Mouse (Mus musculus): ENCODE measurements around the gene H2-K1. TPM values are rescaled to one million over a fixed set of nuclear protein-coding genes. Genes with fewer than 3 reads are reported as not detected.
"Not testable (repeated sequence)": the region's sequence is repeated elsewhere in the genome, so short reads cannot be mapped to it uniquely, and the experiment has no call there.

Gene H2-K1
- total RNA-seq, 4 experiments from 2014 or later, result 34.2 to 57.8 (median 46.1) TPM

DNA sequence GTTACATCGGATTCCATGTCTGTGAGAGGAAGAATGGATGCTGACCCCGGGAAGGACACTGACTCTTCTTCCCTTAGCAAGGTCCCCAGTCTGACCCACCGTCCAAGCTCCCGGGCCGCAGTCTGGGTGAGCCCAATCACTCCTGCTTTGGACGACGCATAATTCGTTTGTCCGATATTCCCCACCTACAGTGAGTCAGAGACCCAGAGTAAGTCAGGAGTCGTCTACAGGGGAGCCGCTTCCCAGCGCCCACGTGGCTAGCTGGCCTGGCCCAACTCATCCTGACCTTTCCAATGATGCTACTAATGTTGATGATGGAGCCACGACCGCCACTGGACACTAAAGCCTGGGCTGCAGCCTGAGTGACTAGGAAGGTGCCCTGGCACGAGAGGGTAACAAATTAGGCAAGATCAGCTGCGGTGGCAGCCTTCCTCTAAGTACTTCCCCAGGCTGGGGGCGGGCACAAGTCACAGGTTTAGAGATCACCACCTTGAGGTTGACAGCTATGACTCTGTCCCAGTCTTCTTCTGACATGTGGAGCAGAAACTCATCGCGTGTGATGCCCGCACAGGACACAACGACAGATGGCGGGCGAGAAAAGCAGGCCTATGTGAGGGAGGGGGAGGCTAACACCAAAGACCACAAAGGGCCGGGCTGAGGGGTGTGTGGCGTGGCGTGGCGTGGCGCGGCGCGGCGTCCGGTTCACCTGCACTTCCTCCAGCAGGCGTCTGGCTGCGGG lies 26.9 kb upstream of the H2-K1 start:
- no peak for DNase-seq (ENCODE audit: low spot score in 2 of 2)

DNA sequence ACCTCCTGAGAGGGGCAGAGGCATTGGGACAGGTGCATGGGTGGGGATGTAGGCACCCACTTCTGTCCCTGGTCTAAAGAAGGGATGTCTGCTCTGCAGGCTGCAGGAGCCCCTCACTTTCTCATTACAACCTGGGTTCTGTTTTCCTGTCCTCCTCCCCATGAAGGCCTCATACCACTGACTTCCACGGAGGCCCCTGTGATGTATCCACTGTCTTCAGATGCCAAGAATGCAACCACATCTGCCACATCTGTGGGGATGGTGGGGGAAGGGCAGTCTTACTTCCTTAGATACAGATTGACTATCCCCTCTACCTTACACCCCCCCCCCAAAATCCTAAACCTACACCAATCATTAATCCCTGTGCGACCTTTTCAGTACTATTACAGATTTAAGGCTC lies 26.1 kb upstream of the H2-K1 start:
- no peak for DNase-seq (ENCODE audit: low spot score in 2 of 2)

DNA sequence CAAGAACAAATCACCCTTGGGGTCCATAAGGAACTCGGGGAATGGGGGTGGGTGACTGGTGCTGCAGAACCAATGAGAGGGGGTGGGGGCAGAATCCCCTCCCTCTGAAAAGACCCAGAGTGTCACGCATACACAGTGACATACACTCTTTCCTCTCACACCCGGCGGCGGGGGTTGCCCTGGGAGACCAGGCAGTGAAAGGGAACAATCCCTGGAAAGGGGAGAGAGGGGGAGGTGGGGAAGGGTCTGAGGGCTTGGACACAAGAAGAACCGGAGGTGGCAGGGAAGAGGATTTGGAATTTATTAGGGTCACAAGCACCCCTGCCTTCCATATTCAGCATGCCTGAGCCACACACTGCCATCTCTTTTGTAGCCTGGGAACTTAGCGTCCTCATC lies 25.6 kb upstream of the H2-K1 start:
- no peak for DNase-seq (ENCODE audit: low spot score in 2 of 2)

DNA sequence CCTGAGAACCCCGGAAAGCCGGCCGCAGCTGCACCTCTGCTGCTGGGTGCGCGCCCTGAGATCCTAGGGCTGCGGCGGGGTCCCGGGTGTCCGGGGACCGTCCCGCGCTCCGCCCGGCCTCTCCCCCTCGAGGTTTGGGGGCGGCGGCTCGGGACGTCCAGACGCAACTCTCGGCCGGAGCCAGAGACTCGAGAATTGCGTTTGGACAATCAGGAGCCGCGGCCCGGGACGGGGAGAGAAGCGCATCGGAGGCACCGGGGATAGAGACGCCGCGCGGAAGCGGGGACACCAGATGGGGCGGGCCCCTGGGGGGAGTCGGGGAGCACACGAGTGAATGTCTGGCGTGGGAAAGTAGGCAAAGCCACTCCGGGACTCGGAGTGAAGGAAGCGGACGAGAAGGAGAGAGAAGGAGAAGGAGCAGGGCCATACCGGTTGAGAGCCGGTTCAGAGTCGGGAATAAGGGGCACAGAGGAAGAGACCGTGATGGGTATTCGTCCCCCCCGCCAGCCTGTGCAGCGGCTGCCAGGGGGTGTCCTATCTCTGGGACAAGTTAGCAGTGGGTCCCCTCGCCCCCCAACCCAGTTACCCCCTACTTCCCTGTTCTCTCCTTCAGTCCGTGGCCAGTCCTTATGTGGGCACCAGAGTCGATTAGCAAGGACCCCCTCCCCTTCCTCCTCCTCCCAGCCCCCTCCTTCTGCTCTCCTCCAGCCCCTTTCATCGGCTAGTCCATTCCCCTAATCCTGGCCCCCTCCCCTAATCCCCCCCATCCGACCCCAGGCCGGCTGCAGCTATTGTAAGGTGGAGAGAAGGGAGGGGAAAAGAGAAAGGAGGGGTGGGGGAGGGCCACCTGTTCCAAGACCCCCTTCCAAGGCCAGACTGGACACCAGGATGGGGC lies 25.0 kb upstream of the H2-K1 start:
- no peak for DNase-seq (ENCODE audit: low spot score in 2 of 2)

DNA sequence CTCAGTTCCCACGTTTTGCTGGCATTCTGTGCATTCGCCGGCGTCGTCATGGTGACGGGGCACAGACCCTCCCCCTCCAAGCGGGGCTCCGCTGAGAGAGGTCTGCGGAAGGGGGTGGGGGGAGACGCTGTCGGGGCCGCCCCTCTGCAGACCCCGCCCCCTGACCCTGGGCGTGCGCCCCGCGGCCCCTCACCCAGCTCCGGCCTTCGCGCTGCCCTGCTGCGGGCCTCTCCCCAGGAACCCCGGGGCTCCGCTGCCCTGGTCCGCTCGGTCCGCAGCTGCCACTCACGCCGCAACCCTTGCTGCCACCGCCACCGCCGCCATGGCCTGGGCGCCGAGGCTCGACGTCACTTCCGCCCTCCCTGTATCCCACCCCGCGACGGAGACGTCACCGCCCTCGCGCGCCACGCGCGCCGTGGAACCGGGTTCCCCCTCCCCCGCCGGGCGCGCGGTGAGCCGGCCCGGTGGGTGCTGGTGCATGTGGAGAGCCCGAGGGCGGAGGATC lies 24.2 kb upstream of the H2-K1 start, which contains the start of gene Ring1:
Ring1 (minus strand) TSS at position 364 of the 505 bp plus-strand sequence.
- DNase-seq (ENCODE audit: low spot score in 2 of 2), result peak; percentile 70 to 74

DNA sequence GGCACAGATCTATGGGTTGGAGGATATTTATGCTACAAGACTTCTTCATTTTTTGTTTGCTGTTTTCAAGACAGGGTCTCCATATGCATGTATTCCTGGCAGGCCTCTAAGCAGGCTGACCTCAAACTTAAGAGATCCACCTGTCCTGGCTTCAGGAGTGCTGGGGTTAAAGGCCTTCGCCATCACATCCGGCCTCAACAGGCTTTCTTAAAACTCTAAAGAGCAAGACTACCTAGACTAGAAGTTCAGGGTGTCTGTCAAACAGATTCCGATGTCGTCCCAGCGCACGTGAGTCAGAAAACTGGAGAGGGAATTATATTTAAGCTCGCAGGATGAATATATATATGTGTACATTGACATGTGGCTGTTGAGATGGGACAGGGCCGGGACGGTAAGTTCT lies 23.5 kb upstream of the H2-K1 start:
- DNase-seq (ENCODE audit: low spot score in 2 of 2), result no peak

DNA sequence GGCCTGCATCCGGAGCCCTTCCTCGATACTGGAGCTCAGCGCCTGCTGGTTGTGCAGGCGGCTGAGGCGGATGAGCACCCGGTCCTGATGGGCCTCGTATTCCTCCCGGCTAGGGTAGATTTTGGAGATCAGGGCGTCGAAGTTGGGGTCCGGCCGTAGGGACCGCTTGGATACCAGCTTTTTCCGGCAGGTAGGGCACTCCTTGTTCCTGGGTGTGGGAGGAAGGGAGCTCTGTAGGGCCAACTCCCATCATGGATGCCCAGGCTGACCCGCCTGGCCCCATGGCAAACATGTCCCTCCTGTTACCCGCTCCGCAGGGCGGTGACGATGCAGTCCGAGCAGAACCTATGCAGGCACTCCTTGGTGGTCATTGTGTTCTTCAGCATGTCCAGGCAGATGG lies 22.8 kb upstream of the H2-K1 start:
- DNase-seq (ENCODE audit: low spot score in 2 of 2), result no peak

DNA sequence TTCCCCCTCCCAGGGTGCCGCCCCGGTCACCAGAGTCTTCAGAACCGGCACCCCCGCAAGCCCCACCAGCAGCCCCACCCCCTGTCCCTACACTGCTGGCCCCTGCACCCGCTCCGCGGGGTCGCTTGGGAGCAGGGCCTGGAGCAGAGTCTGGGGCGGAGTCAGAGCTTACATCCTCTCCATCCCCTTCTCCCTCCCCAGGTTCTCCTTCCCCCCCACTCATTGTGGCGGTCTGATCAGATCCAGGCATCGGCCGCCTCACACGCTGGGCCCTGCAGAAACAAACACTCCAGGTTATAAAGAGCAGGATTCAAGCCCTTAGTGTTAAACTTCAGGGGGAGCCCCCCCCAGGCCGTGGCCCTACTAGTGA lies 22.3 kb upstream of the H2-K1 start:
- no peak for DNase-seq (ENCODE audit: low spot score in 2 of 2)

DNA sequence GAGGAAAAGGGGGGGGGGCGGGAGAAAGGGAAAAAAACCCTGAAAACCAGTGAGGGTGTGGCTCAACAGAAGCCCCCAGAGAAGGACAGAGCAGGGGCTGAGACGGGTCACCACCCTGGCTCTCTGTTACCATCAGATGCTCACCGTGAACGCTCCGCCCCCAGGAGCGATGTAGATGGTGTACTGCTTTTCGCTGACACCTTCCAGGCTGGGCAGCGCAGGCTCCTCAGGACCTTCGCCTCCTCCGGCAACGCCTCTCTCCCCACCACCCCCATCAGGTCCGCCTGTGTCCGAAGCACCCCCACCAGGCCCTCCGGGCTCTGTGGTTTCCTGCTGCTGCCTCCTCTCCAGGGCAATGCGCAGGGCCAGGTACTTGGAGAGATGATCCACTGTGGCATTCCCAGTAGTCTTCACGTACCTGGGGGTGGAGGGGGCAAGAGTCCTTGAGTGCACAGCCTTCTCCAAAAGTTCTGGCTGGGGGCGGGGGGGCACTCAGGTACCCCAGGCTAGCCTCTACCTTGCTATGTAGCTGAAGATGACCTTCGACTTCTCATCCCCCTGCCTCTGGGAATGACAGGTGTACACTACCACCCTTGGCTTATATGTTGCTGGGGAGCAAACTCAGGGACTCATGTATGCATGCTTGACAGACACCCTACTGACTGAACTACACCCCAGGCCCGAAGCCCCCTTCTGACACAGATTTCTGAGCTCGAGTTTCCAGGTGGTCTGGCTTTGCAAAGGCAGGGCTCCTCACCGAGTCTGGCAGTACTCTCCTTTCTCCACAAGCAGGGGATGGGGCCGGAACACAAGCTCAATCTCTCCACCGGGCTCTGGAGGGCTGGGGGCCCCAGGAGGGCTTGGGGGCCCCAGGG lies 21.6 kb upstream of the H2-K1 start:
- DNase-seq (ENCODE audit: low spot score in 2 of 2), result no peak

DNA sequence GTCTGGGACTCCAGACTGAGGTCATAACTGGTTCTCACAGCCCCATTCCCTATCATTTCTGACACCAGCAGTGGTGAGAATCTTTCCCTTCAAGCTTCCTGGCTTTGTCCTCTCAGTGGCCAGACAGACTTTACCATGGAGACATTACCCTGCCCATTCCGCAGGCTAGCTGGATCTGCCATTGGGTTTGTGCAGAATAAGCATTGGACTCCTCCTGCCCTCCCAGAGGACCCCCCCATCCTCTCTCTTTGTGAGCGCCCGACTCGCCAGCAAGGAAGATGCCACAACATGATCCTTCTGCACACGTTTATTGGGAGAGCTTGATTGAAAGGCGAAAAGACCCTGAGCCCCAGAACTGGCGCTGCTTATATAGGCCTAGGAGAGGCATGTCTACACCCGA lies 13.3 kb upstream of the H2-K1 start:
- no peak for DNase-seq (ENCODE audit: low spot score in 2 of 2)

DNA sequence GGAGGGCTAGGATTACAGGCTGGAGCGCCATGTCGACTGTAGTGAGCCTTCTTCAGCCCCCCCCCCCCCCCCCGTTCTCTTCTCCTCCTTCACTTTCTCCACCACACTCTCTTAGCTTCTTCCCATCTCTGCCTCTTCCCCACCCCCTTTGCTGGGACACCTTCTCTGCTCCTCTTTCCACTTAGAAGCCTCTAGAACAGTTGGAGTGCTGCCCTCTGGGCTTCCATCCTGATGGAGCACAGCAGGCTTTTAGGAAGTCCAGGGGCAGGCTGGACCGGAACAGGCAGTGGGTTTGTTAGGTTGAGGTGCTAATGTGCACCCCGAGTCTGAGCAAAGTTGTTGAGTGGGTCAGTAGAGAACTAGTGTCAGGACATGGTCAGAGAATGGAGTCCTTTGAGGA lies 10.0 kb upstream of the H2-K1 start:
- no peak for DNase-seq (ENCODE audit: low spot score in 2 of 2)

DNA sequence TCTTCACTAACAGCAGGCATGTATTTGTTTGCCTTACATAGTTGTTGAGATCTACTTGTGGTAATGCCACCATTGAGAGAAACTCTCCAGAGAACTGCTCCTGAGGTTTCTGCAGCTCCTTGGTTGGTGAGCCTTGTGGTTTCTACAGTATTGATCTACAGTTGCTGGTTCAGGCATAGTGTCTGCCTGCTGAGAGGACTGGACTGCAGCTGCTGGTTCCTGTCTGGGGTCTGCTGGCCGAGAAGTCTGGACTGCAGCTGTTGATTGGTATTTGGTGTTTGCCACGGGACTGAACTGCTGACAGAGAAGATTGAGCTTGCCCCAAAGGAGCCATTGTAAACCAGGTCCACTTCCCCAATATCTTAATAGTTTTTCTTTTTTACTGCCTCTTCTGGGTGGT lies 6.4 kb upstream of the H2-K1 start:
- DNase-seq (ENCODE audit: low spot score in 2 of 2), result no peak

DNA sequence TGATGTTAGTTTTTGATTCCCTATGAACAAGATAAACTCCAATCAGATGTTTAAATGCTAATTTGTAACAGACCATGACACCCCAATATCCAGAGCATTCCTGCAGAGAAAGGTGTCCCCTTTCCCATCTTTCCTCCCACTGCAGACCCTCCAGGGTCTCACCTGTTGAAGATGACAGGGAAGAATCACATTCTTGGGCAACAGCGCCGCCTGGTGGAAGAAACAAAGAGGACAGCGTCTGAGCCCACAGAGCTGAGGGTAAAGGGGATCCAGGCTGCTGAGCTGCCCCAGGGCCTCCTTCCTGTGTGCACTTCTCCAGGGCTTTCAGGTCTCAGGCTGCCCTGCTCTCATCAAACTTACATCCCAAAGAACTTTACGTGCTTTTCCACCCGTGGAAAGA lies 3.3 kb upstream of the H2-K1 start:
- DNase-seq (ENCODE audit: low spot score in 2 of 2), result no peak

DNA sequence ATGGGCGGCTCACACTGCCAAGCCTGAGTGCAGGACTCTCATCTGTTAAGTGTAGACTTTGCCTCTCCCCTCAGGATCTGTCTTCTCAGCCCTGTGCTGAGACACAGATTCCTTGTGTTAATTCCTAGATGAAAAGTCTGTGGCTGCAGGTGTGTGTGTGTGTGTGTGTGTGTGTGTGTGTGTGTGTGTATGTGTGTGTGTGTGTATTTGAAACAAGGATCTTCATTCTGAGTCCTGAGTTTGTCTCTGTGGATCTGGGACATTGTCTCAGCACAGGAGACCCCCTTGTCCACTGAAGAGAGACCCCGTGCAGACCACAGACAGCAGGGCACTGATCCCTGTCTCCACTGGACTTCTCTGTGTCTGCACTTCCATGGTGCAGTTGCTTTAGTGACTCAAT lies 649 bp upstream of the H2-K1 start:
- DNase-seq (ENCODE audit: low spot score in 2 of 2), result not testable (repeated sequence)

DNA sequence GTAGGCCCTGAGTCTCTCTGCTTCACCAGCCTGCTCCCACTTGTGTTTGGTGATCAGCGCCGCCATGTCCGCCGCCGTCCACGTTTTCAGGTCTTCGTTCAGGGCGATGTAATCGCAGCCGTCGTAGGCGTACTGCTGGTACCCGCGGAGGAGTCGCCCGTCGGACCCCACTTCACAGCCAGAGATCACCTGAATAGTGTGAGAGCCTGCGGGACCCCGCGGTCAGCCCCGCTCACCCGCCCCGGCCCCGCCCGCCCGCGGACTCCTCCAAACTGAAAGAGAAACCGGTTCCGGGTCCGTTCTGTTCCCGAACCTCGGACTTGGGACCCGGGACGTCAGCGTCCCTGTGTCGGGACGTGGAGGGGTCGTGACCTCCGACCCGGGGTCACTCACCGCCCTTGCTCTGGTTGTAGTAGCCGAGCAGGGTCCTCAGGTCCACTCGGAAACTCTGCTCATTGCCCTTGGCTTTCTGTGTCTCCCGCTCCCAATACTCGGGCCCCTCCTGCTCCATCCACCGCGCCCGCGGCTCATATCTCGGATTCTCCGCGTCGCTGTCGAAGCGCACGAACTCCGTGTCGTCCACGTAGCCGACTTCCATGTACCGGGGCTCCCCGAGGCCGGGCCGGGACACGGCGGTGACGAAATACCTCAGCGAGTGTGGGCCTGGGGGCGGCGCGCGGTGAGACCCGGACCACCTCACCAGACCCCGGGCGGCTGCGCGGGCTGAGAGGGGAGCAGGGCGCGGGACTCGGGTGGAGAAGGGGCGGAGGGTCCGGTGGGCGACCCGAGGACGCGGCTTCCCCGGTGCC lies 602 bp downstream of the H2-K1 start:
- DNase-seq (ENCODE audit: low spot score in 2 of 2), result peak in 1 of 2 experiments; percentile 9

DNA sequence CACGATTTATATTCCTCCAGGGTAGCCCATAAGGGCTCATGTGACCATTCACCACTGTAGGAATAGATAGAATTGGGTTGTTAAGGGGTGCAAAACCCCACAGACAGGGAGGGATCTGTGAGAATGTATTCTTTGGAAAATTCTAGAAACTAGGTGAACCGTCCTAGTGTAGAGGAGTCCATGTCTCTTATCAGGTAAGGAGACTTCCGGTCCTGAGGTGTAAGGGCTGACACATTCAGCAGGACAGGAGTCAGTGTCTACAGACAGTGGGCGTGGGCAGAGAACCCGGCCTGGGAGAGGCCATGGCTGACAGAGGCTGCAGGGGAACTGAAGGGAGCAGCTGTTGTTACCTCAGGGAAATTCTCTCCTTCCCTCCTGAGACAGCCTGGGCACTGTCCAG lies 1.4 kb downstream of the H2-K1 start:
- not testable (repeated sequence) for DNase-seq (ENCODE audit: low spot score in 2 of 2)

DNA sequence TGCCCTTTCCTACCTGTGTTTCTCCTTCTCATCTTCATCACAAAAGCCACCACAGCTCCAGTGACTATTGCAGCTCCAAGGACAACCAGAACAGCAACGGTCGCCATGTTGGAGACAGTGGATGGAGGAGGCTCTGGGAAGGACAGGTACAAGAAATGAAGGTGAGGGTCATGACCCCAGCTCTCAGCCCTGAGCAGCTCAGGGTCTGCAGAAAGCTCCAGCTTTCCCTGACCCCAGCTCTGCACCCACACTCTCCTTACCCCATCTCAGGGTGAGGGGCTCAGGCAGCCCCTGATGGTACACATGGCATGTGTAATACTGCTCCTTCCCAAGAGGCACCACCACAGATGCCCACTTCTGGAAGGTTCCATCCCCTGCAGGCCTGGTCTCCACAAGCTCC lies 3.1 kb downstream of the H2-K1 start:
- DNase-seq (ENCODE audit: low spot score in 2 of 2), result not testable (repeated sequence)

DNA sequence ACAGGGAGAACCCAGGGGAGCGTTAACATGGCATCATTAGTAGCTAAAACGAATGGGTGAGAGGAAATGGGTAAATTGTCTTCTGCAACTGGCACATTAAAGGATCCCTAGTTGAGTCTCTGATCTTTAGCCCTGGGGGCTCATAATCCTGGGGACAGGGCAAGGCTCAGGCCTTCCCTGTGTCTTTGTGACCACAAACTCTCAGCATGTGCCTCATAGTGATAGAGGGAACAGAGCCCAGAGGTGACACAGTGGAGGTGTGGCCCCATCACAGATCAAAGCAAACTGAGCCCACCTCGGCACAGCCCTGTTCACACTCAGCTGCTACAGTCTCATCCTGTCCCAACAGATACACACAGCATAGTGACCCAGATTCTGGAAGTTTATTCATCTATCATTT lies 4.5 kb downstream of the H2-K1 start:
- no peak for DNase-seq (ENCODE audit: low spot score in 2 of 2)

DNA sequence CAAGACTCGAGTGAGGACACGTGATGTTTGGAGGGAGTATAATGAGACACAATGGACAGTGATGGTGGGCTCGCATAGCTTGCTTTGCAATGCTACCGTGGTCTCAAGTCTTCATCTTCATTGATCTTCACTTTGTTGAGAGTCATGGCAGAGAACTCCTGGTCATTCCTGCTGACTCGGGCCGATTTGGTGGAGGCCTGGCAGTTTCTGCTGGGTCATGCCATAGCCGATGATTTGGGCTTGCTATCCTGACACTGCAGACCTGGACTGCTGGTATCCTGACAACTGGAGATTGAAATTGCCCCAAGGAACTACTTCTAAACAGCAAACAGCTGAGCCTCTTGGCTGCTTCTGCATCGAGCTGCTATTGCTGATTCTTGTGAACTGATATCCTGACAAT lies 5.2 kb downstream of the H2-K1 start:
- DNase-seq (ENCODE audit: low spot score in 2 of 2), result no peak

DNA sequence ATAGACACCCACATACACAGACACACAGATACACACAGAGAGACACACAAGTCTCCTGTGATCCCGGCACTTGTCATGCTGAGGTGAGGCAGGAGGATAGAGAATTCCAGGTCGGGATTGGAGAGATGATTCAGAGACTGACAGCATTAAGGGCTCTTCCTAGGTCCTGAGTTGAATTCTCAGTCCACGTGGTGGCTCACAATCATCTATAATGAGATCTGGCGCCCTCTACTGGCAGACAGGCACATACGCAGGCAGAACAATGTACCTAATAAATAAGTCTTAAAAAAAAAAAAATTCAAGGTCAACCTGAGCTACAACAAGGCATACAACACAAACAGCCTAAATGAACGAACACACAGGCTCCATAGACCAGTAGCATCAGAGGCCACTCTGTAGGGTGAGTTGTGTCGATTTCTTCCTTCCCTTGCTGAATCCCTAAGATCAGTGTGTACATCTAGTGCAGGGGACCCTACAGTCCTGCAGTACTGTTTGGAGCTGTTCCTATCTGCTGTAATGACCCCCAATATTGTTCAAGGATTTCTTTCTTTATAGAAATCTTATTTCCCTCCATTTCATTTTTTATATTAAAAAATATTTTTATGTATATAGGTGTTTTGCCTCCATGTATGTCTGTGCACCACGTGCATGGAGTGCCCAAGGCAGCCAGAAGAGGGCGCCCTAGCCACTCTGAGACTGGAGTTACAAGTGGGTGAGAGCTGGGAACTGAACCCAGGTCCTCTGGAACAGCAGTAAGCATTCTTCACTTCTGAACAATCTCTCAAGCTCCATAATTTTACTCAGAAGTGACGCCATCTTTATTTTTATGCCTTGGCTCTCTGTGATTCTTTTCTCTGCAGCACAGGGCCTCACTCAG lies 8.1 kb downstream of the H2-K1 start:
- DNase-seq (ENCODE audit: low spot score in 2 of 2), result no peak
